Mouse (Mus musculus) bone marrow macrophage, adult 2 months (primary cell): ENCODE results near the gene Lcn8. TPM values are rescaled to one million over a fixed set of nuclear protein-coding genes. Genes with fewer than 3 reads are reported as not detected.

Experiments
- H3K27ac ChIP-seq: 2 replicates; pipeline ENCODE4 v1.5.1; 2012; ENCODE audit warnings: low read depth, low read length; ENCODE audit not compliant: insufficient read depth
- H3K4me1 ChIP-seq: 2 replicates; pipeline ENCODE4 v1.6.1; 2012; ENCODE audit warnings: low read length; ENCODE audit not compliant: control insufficient read depth, insufficient read depth
- H3K4me3 ChIP-seq: 2 replicates; pipeline ENCODE4 v1.5.1; 2012; ENCODE audit warnings: mild to moderate bottlenecking, low read length, moderate library complexity; ENCODE audit not compliant: insufficient read depth
- CTCF ChIP-seq: IDR thresholded peaks from 2 replicates; pipeline ENCODE4 v1.5.1; 2012; ENCODE audit warnings: low read depth, mild to moderate bottlenecking, low read length, moderate library complexity
- POLR2A ChIP-seq: IDR thresholded peaks from 2 replicates; pipeline ENCODE4 v1.6.1; 2012; ENCODE audit warnings: mild to moderate bottlenecking, low read depth, low read length, borderline replicate concordance
- polyA plus RNA-seq: library from polyadenylated mRNA; stranded (reverse); fragments of >200 nt; gene quantifications from 2 replicates; pipeline ENCODE4 v1.2.4, GENCODE M21; 2012; ENCODE audit not compliant: missing spikeins, insufficient read depth, insufficient read length

Lcn8 gene
- not detected in 2 replicates for polyA plus RNA-seq

DNA sequence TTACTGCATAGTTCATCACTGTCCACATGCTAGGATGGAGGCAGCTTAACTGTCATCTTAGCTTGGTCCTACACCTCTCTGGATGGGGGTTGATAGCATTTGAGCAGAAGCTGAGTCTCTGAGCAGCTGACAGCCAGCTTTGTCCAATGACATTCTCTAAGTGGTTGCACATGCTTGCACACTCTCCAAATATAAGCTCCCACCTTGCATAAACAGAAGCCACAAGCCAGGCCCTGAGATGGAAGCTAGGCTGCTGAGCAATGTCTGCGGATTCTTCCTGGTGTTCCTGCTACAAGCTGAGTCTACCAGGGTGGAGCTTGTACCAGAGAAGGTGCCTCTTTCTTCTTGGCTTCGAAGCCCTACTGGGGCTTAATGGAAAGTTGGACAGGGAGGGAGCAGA lies at the start of gene Lcn8:
Gene Lcn8, plus strand, starts transcription at position 219 of the 400 bp plus-strand sequence.
- TF ChIP-seq CTCF (no peak), POLR2A (no peak)
- Histone ChIP-seq H3K4me3 (no peak within 1 kb of the TSS), H3K27ac (no peak within 1 kb of the TSS), H3K4me1 (no peaks in the 10 kb centered on the region)

DNA sequence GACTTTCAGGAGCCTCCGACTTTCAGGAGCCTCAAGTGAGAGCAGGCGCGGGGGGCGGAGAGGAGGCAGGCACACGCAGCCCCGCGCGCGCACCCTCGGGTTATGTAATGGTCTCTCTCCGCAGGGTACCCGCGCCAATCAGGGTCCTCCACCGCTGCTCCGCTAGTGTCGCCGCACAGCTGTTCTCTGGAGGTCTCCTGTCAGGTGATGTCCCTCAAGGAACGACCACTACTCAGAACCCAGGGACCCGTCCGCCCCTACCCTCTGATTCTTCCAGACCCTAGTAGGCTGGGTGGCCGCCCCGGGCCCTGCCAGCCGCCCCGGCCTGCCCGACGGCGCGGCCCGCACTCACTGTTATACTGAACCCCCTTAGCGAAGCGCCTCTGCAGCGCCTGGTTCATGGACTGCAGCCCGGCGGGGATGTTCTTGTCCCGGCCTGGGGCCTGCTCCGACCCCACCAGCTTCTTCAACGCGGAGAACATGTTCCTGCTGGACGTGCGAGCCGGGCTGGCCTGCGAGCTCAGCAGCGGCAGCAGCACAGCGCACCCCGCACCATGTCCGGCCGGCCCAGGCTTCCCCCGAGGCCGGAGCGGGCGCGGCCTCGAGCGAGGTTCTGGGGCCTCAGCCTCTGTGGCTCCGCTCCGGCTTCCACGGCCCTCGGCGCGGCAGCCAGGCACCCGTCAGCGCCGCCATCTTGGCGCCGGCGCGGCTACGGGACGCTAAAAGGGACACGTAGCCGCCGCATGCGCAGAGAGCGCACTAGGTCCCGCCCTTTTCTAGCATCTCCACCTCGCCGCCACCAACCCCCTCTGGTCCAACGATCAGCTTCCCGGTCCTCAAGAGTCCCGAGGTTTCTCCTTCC lies 44.9 kb upstream of the Lcn8 start, which contains the start of gene Rabl6:
Gene Rabl6, minus strand, starts transcription at position 761 of the 862 bp plus-strand sequence.
- H3K27ac ChIP-seq, result peak within 1 kb of the TSS; percentile 53
- peaks cover 14% of the 10 kb centered on the region for H3K4me1 ChIP-seq
- TF ChIP-seq CTCF, result no peak
- TF ChIP-seq POLR2A, result no peak
- peak within 1 kb of the TSS; percentile 90 for H3K4me3 ChIP-seq

DNA sequence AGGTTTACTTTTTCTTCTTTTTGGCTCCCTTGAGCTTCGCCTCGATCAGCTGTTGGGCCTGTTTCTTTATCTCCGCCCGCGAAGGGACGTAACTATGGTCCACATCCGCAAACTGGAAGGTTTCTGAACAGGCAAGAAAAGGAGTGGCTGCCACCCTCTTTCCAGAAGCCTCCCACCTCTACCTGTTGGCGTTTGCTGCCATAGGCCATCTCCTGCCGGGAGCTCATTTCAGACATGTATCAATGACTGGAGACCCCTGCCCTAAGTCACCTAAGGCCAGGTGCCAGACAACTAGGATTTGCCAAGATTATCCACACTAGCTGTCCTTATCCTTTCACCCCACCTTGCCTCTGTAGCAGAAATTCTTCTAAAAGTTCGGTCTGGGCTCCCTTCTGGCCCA lies 44.2 kb upstream of the Lcn8 start:
- TF ChIP-seq CTCF, result no peak
- no peak for TF ChIP-seq POLR2A
- Histone ChIP-seq H3K4me3 (peak overlapping the region; percentile 90; the same call in 1 of the 2 replicates), H3K27ac (no peak overlapping the region), H3K4me1 (peaks cover 14% of the 10 kb centered on the region)

GRCm38 (mm10) chr2:25616398-25616797 lies 36.5 kb upstream of the Lcn8 start:
- H3K27ac ChIP-seq, result no peak overlapping the region
- no peak overlapping the region for H3K4me3 ChIP-seq
- peaks cover 11% of the 10 kb centered on the region for H3K4me1 ChIP-seq
- no peak for TF ChIP-seq CTCF
- no peak for TF ChIP-seq POLR2A

GRCm38 (mm10) chr2:25617578-25617977 lies 35.3 kb upstream of the Lcn8 start, which contains the start of gene Ccdc183:
Gene Ccdc183, minus strand, starts transcription at chr2:25617678.
- Histone ChIP-seq H3K4me1 (peaks cover 11% of the 10 kb centered on the region), H3K4me3 (no peak within 1 kb of the TSS), H3K27ac (no peak within 1 kb of the TSS)
- TF ChIP-seq CTCF (no peak), POLR2A (no peak)

GRCm38 (mm10) chr2:25620386-25620785 lies 32.5 kb upstream of the Lcn8 start:
- Histone ChIP-seq H3K4me3 (peak overlapping the region; percentile 74; the same call in 1 of the 2 replicates), H3K27ac (no peak overlapping the region), H3K4me1 (peaks cover 11% of the 10 kb centered on the region)
- TF ChIP-seq POLR2A (no peak), CTCF (no peak)

DNA sequence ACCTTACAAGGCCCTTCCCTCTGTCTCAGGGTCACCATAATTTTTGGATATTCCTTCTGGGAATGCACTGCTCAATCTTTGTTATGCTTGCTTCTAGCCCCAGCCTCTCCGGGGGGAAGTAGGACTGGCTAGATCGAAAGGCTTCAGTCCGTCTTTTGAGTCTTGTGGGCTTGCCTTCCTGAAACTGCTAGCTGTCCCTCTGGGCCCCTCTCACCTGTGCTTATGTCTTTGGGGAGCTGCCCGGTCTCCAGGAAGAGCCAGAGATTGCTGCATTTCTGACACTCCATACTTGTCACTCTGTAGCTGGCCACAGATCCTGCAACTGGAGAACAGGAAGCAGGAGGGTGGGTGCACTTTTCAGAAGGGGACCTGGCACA lies 32.1 kb upstream of the Lcn8 start:
- Histone ChIP-seq H3K4me1 (peaks cover 11% of the 10 kb centered on the region), H3K4me3 (peak overlapping the region; percentile 74), H3K27ac (peak overlapping the region; percentile 39; the same call in 1 of the 2 replicates)
- TF ChIP-seq CTCF, result no peak
- no peak for TF ChIP-seq POLR2A

DNA sequence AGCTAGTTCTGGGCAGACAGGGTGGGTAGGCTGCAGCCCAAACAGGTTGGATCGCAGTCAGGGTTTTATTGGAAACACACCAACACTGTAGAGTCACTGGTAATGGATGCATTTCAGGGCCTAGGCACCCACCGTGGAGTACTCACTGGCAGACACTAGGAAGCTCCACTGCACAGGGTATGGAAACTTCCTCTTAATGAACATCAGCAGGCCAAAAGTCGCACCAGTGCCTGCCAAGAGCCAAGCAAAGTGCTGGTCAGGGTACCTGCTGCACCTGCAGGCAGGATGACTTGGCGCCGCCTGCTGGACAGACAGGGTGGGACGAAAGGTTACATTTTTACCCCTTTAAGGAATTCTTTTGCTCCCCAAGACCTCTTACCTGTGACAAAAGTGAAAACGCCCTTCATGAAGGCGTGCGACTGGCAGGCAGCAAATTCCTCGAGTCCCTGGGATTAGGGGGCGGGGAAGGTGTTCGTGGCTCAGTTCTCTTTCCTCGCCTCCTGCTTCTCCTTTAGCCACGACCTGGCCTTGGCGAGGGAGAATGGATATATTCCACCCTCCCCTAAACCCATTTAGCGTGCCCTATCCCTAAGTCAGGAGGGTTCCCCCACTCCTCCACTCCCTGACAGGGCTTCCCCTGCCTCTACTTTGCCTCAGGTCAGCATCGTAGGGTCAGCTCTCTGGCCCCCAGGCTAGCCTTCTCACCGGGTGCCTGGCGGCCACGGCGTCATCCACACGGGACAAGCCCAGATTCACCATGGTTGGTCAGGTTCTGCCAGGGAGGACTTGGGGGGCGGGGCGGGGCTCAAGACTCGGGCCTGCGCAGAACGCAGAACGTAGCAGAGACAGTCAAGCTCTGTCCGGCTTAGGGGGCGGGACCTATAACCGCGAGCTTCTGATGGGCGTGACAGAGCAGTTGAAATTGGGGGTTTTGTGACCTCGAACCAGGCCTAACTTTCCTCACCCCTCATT lies 31.4 kb upstream of the Lcn8 start, which contains the start of gene Tmem141:
Gene Tmem141, minus strand, starts transcription at position 777 of the 972 bp plus-strand sequence.
- TF ChIP-seq CTCF (peak; percentile 65), POLR2A (no peak)
- Histone ChIP-seq H3K4me1 (peaks cover 11% of the 10 kb centered on the region), H3K27ac (peak within 1 kb of the TSS; percentile 53), H3K4me3 (peak within 1 kb of the TSS; percentile 74)

- H3K4me3 ChIP-seq, result no peak overlapping the region
- peaks cover 19% of the 10 kb centered on the region for H3K4me1 ChIP-seq
- no peak overlapping the region for H3K27ac ChIP-seq
- TF ChIP-seq CTCF (no peak), POLR2A (no peak)
These were observed 26.9 kb upstream of the Lcn8 start for GRCm38 (mm10) chr2:25625986-25626385.
